Mouse (Mus musculus): ENCODE data around the gene Galr3. TPM values are rescaled to one million over a fixed set of nuclear protein-coding genes. Genes with fewer than 3 reads are reported as not detected.

The Galr3 gene
- polyA plus RNA-seq (2014; fragmentation: Illumina TruSeq; extraction: RNeasy Lipid Tissue Mini Kit (QIAGEN cat#74804); ENCODE audit: low read depth, low replicate concordance): not detected

GRCm38 (mm10) chr15:79041585-79041984, at the start of gene Galr3:
Galr3 (plus strand) TSS chr15:79041885.

GRCm38 (mm10) chr15:79028237-79028738, 13.4 kb upstream of the Galr3 start, which contains the start of gene H1f0:
H1f0 (plus strand) TSS chr15:79028450.

GRCm38 (mm10) chr15:79062376-79063159, 20.9 kb downstream of the Galr3 start, which contains the start of gene Ankrd54:
Ankrd54 (minus strand) TSS chr15:79062893.

GRCm38 (mm10) chr15:79074913-79075532, 33.3 kb downstream of the Galr3 start, which contains the start of gene Eif3l:
Eif3l (plus strand) TSS chr15:79075179.

Other genes starting within 250 kb of the Galr3 start
- gene Card10, start 238.8 kb upstream of the Galr3 start, polyA plus RNA-seq (2014; fragmentation: Illumina TruSeq; extraction: RNeasy Lipid Tissue Mini Kit (QIAGEN cat#74804); ENCODE audit: low read depth, low replicate concordance): 0.12 TPM
- gene Cdc42ep1, start 199.3 kb upstream of the Galr3 start, polyA plus RNA-seq (2014; fragmentation: Illumina TruSeq; extraction: RNeasy Lipid Tissue Mini Kit (QIAGEN cat#74804); ENCODE audit: low read depth, low replicate concordance): 0.35 TPM
- gene Lgals2, start 186.4 kb upstream of the Galr3 start, polyA plus RNA-seq (2014; fragmentation: Illumina TruSeq; extraction: RNeasy Lipid Tissue Mini Kit (QIAGEN cat#74804); ENCODE audit: low read depth, low replicate concordance): not detected
- gene Gga1, start 164.7 kb upstream of the Galr3 start, polyA plus RNA-seq (2014; fragmentation: Illumina TruSeq; extraction: RNeasy Lipid Tissue Mini Kit (QIAGEN cat#74804); ENCODE audit: low read depth, low replicate concordance): 2.8 TPM
- not detected for gene Gm49510, start 142.2 kb upstream of the Galr3 start, polyA plus RNA-seq (2014; fragmentation: Illumina TruSeq; extraction: RNeasy Lipid Tissue Mini Kit (QIAGEN cat#74804); ENCODE audit: low read depth, low replicate concordance)
- 1.7 TPM for gene Sh3bp1, start 142.1 kb upstream of the Galr3 start, polyA plus RNA-seq (2014; fragmentation: Illumina TruSeq; extraction: RNeasy Lipid Tissue Mini Kit (QIAGEN cat#74804); ENCODE audit: low read depth, low replicate concordance)
- 0.76 TPM for gene Pdxp, start 128.0 kb upstream of the Galr3 start, polyA plus RNA-seq (2014; fragmentation: Illumina TruSeq; extraction: RNeasy Lipid Tissue Mini Kit (QIAGEN cat#74804); ENCODE audit: low read depth, low replicate concordance)
- gene Lgals1, start 115.2 kb upstream of the Galr3 start, polyA plus RNA-seq (2014; fragmentation: Illumina TruSeq; extraction: RNeasy Lipid Tissue Mini Kit (QIAGEN cat#74804); ENCODE audit: low read depth, low replicate concordance): 6.5 TPM
- gene Nol12, start 107.0 kb upstream of the Galr3 start, polyA plus RNA-seq (2014; fragmentation: Illumina TruSeq; extraction: RNeasy Lipid Tissue Mini Kit (QIAGEN cat#74804); ENCODE audit: low read depth, low replicate concordance): 6.2 TPM
- gene Triobp, start 94.2 kb upstream of the Galr3 start, polyA plus RNA-seq (2014; fragmentation: Illumina TruSeq; extraction: RNeasy Lipid Tissue Mini Kit (QIAGEN cat#74804); ENCODE audit: low read depth, low replicate concordance): 4.3 TPM
- 127 TPM for gene H1f0, start 13.4 kb upstream of the Galr3 start, polyA plus RNA-seq (2014; fragmentation: Illumina TruSeq; extraction: RNeasy Lipid Tissue Mini Kit (QIAGEN cat#74804); ENCODE audit: low read depth, low replicate concordance)
- gene Ankrd54, start 21.0 kb downstream of the Galr3 start, polyA plus RNA-seq (2014; fragmentation: Illumina TruSeq; extraction: RNeasy Lipid Tissue Mini Kit (QIAGEN cat#74804); ENCODE audit: low read depth, low replicate concordance): 1.3 TPM
- gene Eif3l, start 33.3 kb downstream of the Galr3 start, polyA plus RNA-seq (2014; fragmentation: Illumina TruSeq; extraction: RNeasy Lipid Tissue Mini Kit (QIAGEN cat#74804); ENCODE audit: low read depth, low replicate concordance): 85.8 TPM
- gene Micall1, start 67.0 kb downstream of the Galr3 start, polyA plus RNA-seq (2014; fragmentation: Illumina TruSeq; extraction: RNeasy Lipid Tissue Mini Kit (QIAGEN cat#74804); ENCODE audit: low read depth, low replicate concordance): 34.1 TPM
- not detected for gene Polr2f, start 99.1 kb downstream of the Galr3 start, polyA plus RNA-seq (2014; fragmentation: Illumina TruSeq; extraction: RNeasy Lipid Tissue Mini Kit (QIAGEN cat#74804); ENCODE audit: low read depth, low replicate concordance)
- gene 1700088E04Rik, start 99.4 kb downstream of the Galr3 start, polyA plus RNA-seq (2014; fragmentation: Illumina TruSeq; extraction: RNeasy Lipid Tissue Mini Kit (QIAGEN cat#74804); ENCODE audit: low read depth, low replicate concordance): 1.5 TPM
- gene Sox10, start 123.4 kb downstream of the Galr3 start, polyA plus RNA-seq (2014; fragmentation: Illumina TruSeq; extraction: RNeasy Lipid Tissue Mini Kit (QIAGEN cat#74804); ENCODE audit: low read depth, low replicate concordance): not detected
- 5.9 TPM for gene Pick1, start 187.3 kb downstream of the Galr3 start, polyA plus RNA-seq (2014; fragmentation: Illumina TruSeq; extraction: RNeasy Lipid Tissue Mini Kit (QIAGEN cat#74804); ENCODE audit: low read depth, low replicate concordance)
- gene Gm49486, start 187.5 kb downstream of the Galr3 start, polyA plus RNA-seq (2014; fragmentation: Illumina TruSeq; extraction: RNeasy Lipid Tissue Mini Kit (QIAGEN cat#74804); ENCODE audit: low read depth, low replicate concordance): 0.41 TPM
- not detected for gene Slc16a8, start 212.9 kb downstream of the Galr3 start, polyA plus RNA-seq (2014; fragmentation: Illumina TruSeq; extraction: RNeasy Lipid Tissue Mini Kit (QIAGEN cat#74804); ENCODE audit: low read depth, low replicate concordance)
- gene Baiap2l2, start 243.7 kb downstream of the Galr3 start, polyA plus RNA-seq (2014; fragmentation: Illumina TruSeq; extraction: RNeasy Lipid Tissue Mini Kit (QIAGEN cat#74804); ENCODE audit: low read depth, low replicate concordance): not detected